Mouse (Mus musculus) forebrain, embryonic 16.5 days (tissue): ENCODE measurements around the gene Kank1. TPM values are rescaled to one million over a fixed set of nuclear protein-coding genes. Genes with fewer than 3 reads are reported as not detected.

ENCODE experiments used
- ATAC-seq: fragments of 200-750 bp; cut with Nextera tagmentation; 2 replicates; pipeline ENCODE4 v1.8.0; 2017; ENCODE audit warnings: mild to moderate bottlenecking, moderate library complexity
- H3K27ac ChIP-seq: fragments of 300-500 bp; sonication (generic); 2 replicates; pipeline ENCODE4 v1.5.1; 2014; ENCODE audit warnings: low read length, control low read depth
- H3K27me3 ChIP-seq: fragments of 300-500 bp; sonication (generic); replicated peaks from 2 replicates; pipeline ENCODE4 v1.6.1; 2014; ENCODE audit warnings: low read length; ENCODE audit not compliant: control insufficient read depth, insufficient read depth
- H3K36me3 ChIP-seq: fragments of 300-500 bp; sonication (generic); 2 replicates; pipeline ENCODE4 v1.6.1; 2014; ENCODE audit not compliant: control insufficient read depth, insufficient read depth
- H3K4me1 ChIP-seq: fragments of 300-500 bp; sonication (generic); replicated peaks from 2 replicates; pipeline ENCODE4 v1.6.1; 2014; ENCODE audit warnings: low read length; ENCODE audit not compliant: control insufficient read depth, insufficient read depth
- H3K4me2 ChIP-seq: fragments of 300-500 bp; sonication (generic); 2 replicates; pipeline ENCODE4 v1.6.1; 2014; ENCODE audit warnings: mild to moderate bottlenecking, low read length, control low read depth
- H3K4me3 ChIP-seq: fragments of 300-500 bp; sonication (generic); replicated peaks from 2 replicates; pipeline ENCODE4 v1.5.1; 2014; ENCODE audit warnings: mild to moderate bottlenecking, low read length, control low read depth
- H3K9ac ChIP-seq: fragments of 300-500 bp; sonication (generic); replicated peaks from 2 replicates; pipeline ENCODE4 v1.6.1; 2014; ENCODE audit warnings: low read depth, low read length, control low read depth
- H3K9me3 ChIP-seq: fragments of 300-500 bp; sonication (generic); 2 replicates; pipeline ENCODE4 v1.6.1; 2016; ENCODE audit warnings: low read length; ENCODE audit not compliant: control insufficient read depth
- WGBS: fragments of 180-500 bp; shearing (Covaris S2); extraction: QIAGEN DNeasy Blood & Tissue Kit; methylation state at CpG from one replicate; pipeline ENCODE4 v1.1.7; 2014; 5-methylcytosine and 5-hydroxymethylcytosine counted together
- polyA plus RNA-seq: library from polyadenylated mRNA; unstranded; fragments of >200 nt; fragmentation: Nextera tagmentation; extraction: Ambion mirVana; gene quantifications from 2 replicates; pipeline ENCODE4 v1.2.1, GENCODE M21; 2015

Gene Kank1
- polyA plus RNA-seq, 1 experiment from 2014 or later = 4.8 TPM

GRCm38 (mm10) chr19:25382494-25382893, 145.7 kb downstream of the Kank1 start:
- Histone ChIP-seq H3K4me2 (no peak overlapping the region), H3K9me3 (no peaks in the 10 kb centered on the region), H3K4me3 (no peak overlapping the region), H3K27me3 (no peaks in the 10 kb centered on the region; the same call in 1 of the 2 replicates), H3K4me1 (peaks cover 6% of the 10 kb centered on the region; the same call in 1 of the 2 replicates), H3K27ac (no peak overlapping the region), H3K9ac (no peak overlapping the region), H3K36me3 (no peaks in the 10 kb centered on the region)
- 92% methylated on average over 6 of the region's 6 CpGs for WGBS
- no peak for ATAC-seq

- Histone ChIP-seq H3K27ac (no peak overlapping the region), H3K27me3 (no peaks in the 10 kb centered on the region; the same call in 1 of the 2 replicates), H3K36me3 (no peaks in the 10 kb centered on the region), H3K4me3 (no peak overlapping the region), H3K4me2 (no peak overlapping the region), H3K9ac (no peak overlapping the region), H3K9me3 (no peaks in the 10 kb centered on the region), H3K4me1 (peaks cover 6% of the 10 kb centered on the region; the same call in 1 of the 2 replicates)
- ATAC-seq = no peak
- 15% methylated on average over 12 of the region's 12 CpGs for WGBS
Measured at GRCm38 (mm10) chr19:25383386-25384146, 146.8 kb downstream of the Kank1 start.

- WGBS = 74% methylated on average over 8 of the region's 8 CpGs
- H3K27me3 ChIP-seq = no peaks in the 10 kb centered on the region; the same call in 1 of the 2 replicates
- no peaks in the 10 kb centered on the region for H3K36me3 ChIP-seq
- H3K9me3 ChIP-seq = no peaks in the 10 kb centered on the region
- H3K4me3 ChIP-seq = no peak overlapping the region
- H3K4me1 ChIP-seq = peaks cover 6% of the 10 kb centered on the region; the same call in 1 of the 2 replicates
- ATAC-seq = no peak
- no peak overlapping the region for H3K27ac ChIP-seq
- H3K4me2 ChIP-seq = no peak overlapping the region
- H3K9ac ChIP-seq = no peak overlapping the region
Measured at GRCm38 (mm10) chr19:25385981-25386380, 149.2 kb downstream of the Kank1 start.

GRCm38 (mm10) chr19:25386679-25387470, 150.1 kb downstream of the Kank1 start:
- Histone ChIP-seq H3K4me2 (no peak overlapping the region), H3K9ac (no peak overlapping the region), H3K27ac (no peak overlapping the region), H3K4me1 (peaks cover 6% of the 10 kb centered on the region; the same call in 1 of the 2 replicates), H3K9me3 (no peaks in the 10 kb centered on the region), H3K36me3 (no peaks in the 10 kb centered on the region), H3K4me3 (no peak overlapping the region), H3K27me3 (no peaks in the 10 kb centered on the region; the same call in 1 of the 2 replicates)
- no peak for ATAC-seq
- WGBS = 84% methylated on average over 16 of the region's 16 CpGs

- Histone ChIP-seq H3K4me1 (peaks cover 6% of the 10 kb centered on the region; the same call in 1 of the 2 replicates), H3K27me3 (no peaks in the 10 kb centered on the region; the same call in 1 of the 2 replicates), H3K4me3 (no peak overlapping the region), H3K9ac (no peak overlapping the region), H3K27ac (no peak overlapping the region), H3K9me3 (no peaks in the 10 kb centered on the region), H3K4me2 (no peak overlapping the region), H3K36me3 (no peaks in the 10 kb centered on the region)
- no peak for ATAC-seq
- 73% methylated on average over 18 of the region's 18 CpGs for WGBS
Measured at GRCm38 (mm10) chr19:25387902-25388301, 151.1 kb downstream of the Kank1 start.

- Histone ChIP-seq H3K4me3 (no peak overlapping the region), H3K9ac (no peak overlapping the region), H3K4me1 (peaks cover 8% of the 10 kb centered on the region), H3K9me3 (no peaks in the 10 kb centered on the region), H3K27me3 (no peaks in the 10 kb centered on the region), H3K36me3 (no peaks in the 10 kb centered on the region), H3K4me2 (no peak overlapping the region), H3K27ac (no peak overlapping the region)
- ATAC-seq = no peak
- WGBS = 94% methylated on average over 11 of the region's 11 CpGs
Measured at GRCm38 (mm10) chr19:25392135-25392534, 155.4 kb downstream of the Kank1 start.

GRCm38 (mm10) chr19:25395035-25395434, 158.3 kb downstream of the Kank1 start:
- H3K4me1 ChIP-seq = peaks cover 14% of the 10 kb centered on the region
- 18% methylated on average over 10 of the region's 10 CpGs for WGBS
- no peaks in the 10 kb centered on the region for H3K9me3 ChIP-seq
- H3K4me2 ChIP-seq = no peak overlapping the region; the same call in 1 of the 2 replicates
- H3K9ac ChIP-seq = no peak overlapping the region
- no peaks in the 10 kb centered on the region for H3K36me3 ChIP-seq
- no peak overlapping the region for H3K4me3 ChIP-seq
- H3K27ac ChIP-seq = no peak overlapping the region; the same call in 1 of the 2 replicates
- no peaks in the 10 kb centered on the region for H3K27me3 ChIP-seq
- ATAC-seq = peak; percentile 81

- H3K4me2 ChIP-seq = no peak overlapping the region
- no peak overlapping the region for H3K9ac ChIP-seq
- H3K27me3 ChIP-seq = peaks cover 4% of the 10 kb centered on the region; the same call in 1 of the 2 replicates
- H3K4me1 ChIP-seq = peaks cover 20% of the 10 kb centered on the region
- no peaks in the 10 kb centered on the region for H3K36me3 ChIP-seq
- no peak for ATAC-seq
- H3K9me3 ChIP-seq = no peaks in the 10 kb centered on the region
- no peak overlapping the region for H3K27ac ChIP-seq
- H3K4me3 ChIP-seq = no peak overlapping the region
- 85% methylated on average over 6 of the region's 6 CpGs for WGBS
Measured at GRCm38 (mm10) chr19:25396709-25397266, 160.0 kb downstream of the Kank1 start.
